Mouse (Mus musculus) olfactory bulb, adult 2 months (tissue): ENCODE data around the gene Map3k1.

ENCODE experiments used
- CTCF ChIP-seq: fragments of 200-500 bp; IDR thresholded peaks from 2 replicates; pipeline ENCODE4 v1.5.1; 2012; ENCODE audit warnings: low read depth, mild to moderate bottlenecking, low read length, moderate library complexity; ENCODE audit not compliant: insufficient read depth
- POLR2A ChIP-seq: fragments of 200-500 bp; IDR thresholded peaks from 2 replicates; pipeline ENCODE4 v1.6.1; 2012; ENCODE audit warnings: mild to moderate bottlenecking, low read depth, low read length, moderate library complexity; ENCODE audit not compliant: insufficient read depth

DNA sequence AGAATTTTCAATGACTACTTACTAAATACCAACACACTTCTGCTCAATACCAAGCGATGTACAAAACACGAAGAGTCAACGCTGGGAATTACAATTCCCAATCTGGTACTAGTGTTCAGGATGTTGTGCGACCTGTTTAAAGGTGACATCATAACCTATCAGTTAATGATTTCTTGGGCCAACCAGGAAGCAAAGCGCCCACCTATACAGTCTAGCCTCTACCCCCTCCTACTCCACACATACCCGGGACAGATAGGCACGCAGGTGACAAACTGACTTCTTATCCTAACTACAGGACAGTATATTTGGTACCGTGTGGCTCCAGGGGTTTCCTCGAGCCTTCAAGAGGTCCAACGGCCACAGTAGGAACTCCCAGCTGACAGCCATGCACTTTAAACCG is 5.9 kb downstream of the Map3k1 start:
- TF ChIP-seq CTCF (no peak), POLR2A (no peak)
